Mouse (Mus musculus): ENCODE measurements around the gene Lrrc31. TPM values are rescaled to one million over a fixed set of nuclear protein-coding genes. Genes with fewer than 3 reads are reported as not detected.

Gene Lrrc31
- polyA plus RNA-seq, 1 experiment from 2014 or later = not detected

- H3K4me1 ChIP-seq = no peaks in the 10 kb centered on the region
- no peak overlapping the region for H3K4me3 ChIP-seq
- H3K27ac ChIP-seq = no peak overlapping the region
- H3K9me3 ChIP-seq (replicated peaks) = no peaks in the 10 kb centered on the region
- no peaks in the 10 kb centered on the region for H3K27me3 ChIP-seq
- 86% methylated on average over 9 of the region's 9 CpGs for WGBS
- H3K9ac ChIP-seq = no peak overlapping the region
- H3K4me2 ChIP-seq (replicated peaks) = no peak overlapping the region
- no peaks in the 10 kb centered on the region for H3K36me3 ChIP-seq
- ATAC-seq (ENCODE audit: low FRiP score) = no peak
Observed at GRCm38 (mm10) chr3:30658486-30658885, 41.2 kb downstream of the Lrrc31 start.

GRCm38 (mm10) chr3:30655937-30656336 is 43.7 kb downstream of the Lrrc31 start:
- ATAC-seq (ENCODE audit: low FRiP score) = no peak
- no peaks in the 10 kb centered on the region for H3K36me3 ChIP-seq
- no peak overlapping the region for H3K4me3 ChIP-seq
- no peaks in the 10 kb centered on the region for H3K9me3 ChIP-seq (replicated peaks)
- 84% methylated on average over 5 of the region's 5 CpGs for WGBS
- H3K4me1 ChIP-seq = no peaks in the 10 kb centered on the region
- peaks cover 8% of the 10 kb centered on the region for H3K27me3 ChIP-seq
- no peak overlapping the region for H3K4me2 ChIP-seq (replicated peaks)
- no peak overlapping the region for H3K9ac ChIP-seq
- no peak overlapping the region for H3K27ac ChIP-seq

- no peak overlapping the region for H3K27ac ChIP-seq
- under 1% methylated on average over 41 of the region's 41 CpGs for WGBS
- H3K9ac ChIP-seq = peak overlapping the region; percentile 49
- peak overlapping the region; percentile 40 for H3K4me3 ChIP-seq
- peaks cover 13% of the 10 kb centered on the region for H3K4me1 ChIP-seq
- H3K27me3 ChIP-seq = peaks cover 38% of the 10 kb centered on the region
- ATAC-seq (ENCODE audit: low FRiP score) = peak; percentile 49; the same call in 1 of the 2 replicates
- H3K4me2 ChIP-seq (replicated peaks) = peak overlapping the region; percentile 80
- no peaks in the 10 kb centered on the region for H3K9me3 ChIP-seq (replicated peaks)
- no peaks in the 10 kb centered on the region for H3K36me3 ChIP-seq
Observed at GRCm38 (mm10) chr3:30650062-30650841, 49.4 kb downstream of the Lrrc31 start.

GRCm38 (mm10) chr3:30648466-30648865 is 51.2 kb downstream of the Lrrc31 start:
- Histone ChIP-seq H3K36me3 (no peaks in the 10 kb centered on the region), H3K9me3 (replicated peaks) (no peaks in the 10 kb centered on the region), H3K27me3 (peaks cover 38% of the 10 kb centered on the region), H3K27ac (no peak overlapping the region), H3K4me1 (peaks cover 13% of the 10 kb centered on the region), H3K4me2 (replicated peaks) (no peak overlapping the region), H3K9ac (no peak overlapping the region), H3K4me3 (no peak overlapping the region)
- WGBS = 92% methylated on average over 2 of the region's 2 CpGs
- ATAC-seq (ENCODE audit: low FRiP score) = no peak

- Histone ChIP-seq H3K4me3 (peak within 1 kb of the TSS; percentile 34), H3K36me3 (no peaks in the 10 kb centered on the region), H3K4me1 (peaks cover 13% of the 10 kb centered on the region), H3K9ac (peak within 1 kb of the TSS; percentile 46), H3K9me3 (replicated peaks) (no peaks in the 10 kb centered on the region), H3K27me3 (peaks cover 38% of the 10 kb centered on the region), H3K27ac (no peak within 1 kb of the TSS), H3K4me2 (replicated peaks) (peak within 1 kb of the TSS; percentile 67)
- WGBS = under 1% methylated on average over 25 of the region's 25 CpGs
- ATAC-seq (ENCODE audit: low FRiP score) = peak; percentile 84
Observed at GRCm38 (mm10) chr3:30647440-30648090, 52.1 kb downstream of the Lrrc31 start, which contains the start of gene Lrrc34. Gene Lrrc34 (minus strand): TSS chr3:30647869.

GRCm38 (mm10) chr3:30646761-30647160 is 52.9 kb downstream of the Lrrc31 start:
- 49% methylated on average over 8 of the region's 8 CpGs for WGBS
- Histone ChIP-seq H3K9ac (no peak overlapping the region), H3K4me2 (replicated peaks) (no peak overlapping the region), H3K4me3 (no peak overlapping the region), H3K27me3 (peaks cover 37% of the 10 kb centered on the region), H3K36me3 (no peaks in the 10 kb centered on the region), H3K27ac (no peak overlapping the region), H3K9me3 (replicated peaks) (no peaks in the 10 kb centered on the region), H3K4me1 (peaks cover 13% of the 10 kb centered on the region)
- no peak for ATAC-seq (ENCODE audit: low FRiP score)

GRCm38 (mm10) chr3:30644207-30644606 is 55.4 kb downstream of the Lrrc31 start, which contains the start of gene Lrriq4:
Gene Lrriq4 (plus strand): TSS chr3:30644507.
- WGBS = 82% methylated on average over 2 of the region's 2 CpGs

GRCm38 (mm10) chr3:30635629-30636028 is 64.0 kb downstream of the Lrrc31 start:
- 80% methylated on average over 4 of the region's 4 CpGs for WGBS
- H3K4me3 ChIP-seq = no peak overlapping the region
- no peaks in the 10 kb centered on the region for H3K4me1 ChIP-seq
- H3K27me3 ChIP-seq = no peaks in the 10 kb centered on the region
- no peak overlapping the region for H3K4me2 ChIP-seq (replicated peaks)
- H3K27ac ChIP-seq = no peak overlapping the region
- no peaks in the 10 kb centered on the region for H3K36me3 ChIP-seq
- H3K9me3 ChIP-seq (replicated peaks) = no peaks in the 10 kb centered on the region
- no peak overlapping the region for H3K9ac ChIP-seq
- no peak for ATAC-seq (ENCODE audit: low FRiP score)

More at GRCm38 (mm10) chr3:30644207-30644606, 55.4 kb downstream of the Lrrc31 start, which contains the start of gene Lrriq4:
- Histone ChIP-seq H3K4me2 (replicated peaks) (no peak within 1 kb of the TSS), H3K9ac (no peak within 1 kb of the TSS), H3K27ac (no peak within 1 kb of the TSS), H3K9me3 (replicated peaks) (no peaks in the 10 kb centered on the region), H3K4me1 (peaks cover 4% of the 10 kb centered on the region), H3K27me3 (peaks cover 12% of the 10 kb centered on the region), H3K36me3 (no peaks in the 10 kb centered on the region), H3K4me3 (no peak within 1 kb of the TSS)
- no peak for ATAC-seq (ENCODE audit: low FRiP score)

- Histone ChIP-seq H3K36me3 (no peaks in the 10 kb centered on the region), H3K9ac (no peak overlapping the region), H3K4me1 (no peaks in the 10 kb centered on the region), H3K27ac (no peak overlapping the region), H3K4me2 (replicated peaks) (no peak overlapping the region), H3K9me3 (replicated peaks) (no peaks in the 10 kb centered on the region), H3K4me3 (no peak overlapping the region), H3K27me3 (no peaks in the 10 kb centered on the region)
- ATAC-seq (ENCODE audit: low FRiP score) = no peak
- WGBS = 52% methylated on average over 3 of the region's 3 CpGs
Observed at GRCm38 (mm10) chr3:30633681-30634080, 66.0 kb downstream of the Lrrc31 start.

Other genes with a start within 250 kb of the Lrrc31 start
- 44.4 and 47.0 TPM in 2 replicates for gene Mecom, start 151.8 kb downstream of the Lrrc31 start, polyA plus RNA-seq (2016; fragmentation: Nextera tagmentation; extraction: Ambion mirVana)
- gene Actrt3, start 99.9 kb downstream of the Lrrc31 start, polyA plus RNA-seq (2016; fragmentation: Nextera tagmentation; extraction: Ambion mirVana) = 0.20 TPM in 1 of 2 replicates, not detected in the other
- 33.4 and 41.0 TPM in 2 replicates for gene Mynn, start 97.8 kb downstream of the Lrrc31 start, polyA plus RNA-seq (2016; fragmentation: Nextera tagmentation; extraction: Ambion mirVana)
- gene Lrriq4, start 55.3 kb downstream of the Lrrc31 start, polyA plus RNA-seq (2016; fragmentation: Nextera tagmentation; extraction: Ambion mirVana) = not detected in 2 replicates
- 3.0 and 3.2 TPM in 2 replicates for gene Lrrc34, start 52.0 kb downstream of the Lrrc31 start, polyA plus RNA-seq (2016; fragmentation: Nextera tagmentation; extraction: Ambion mirVana)
- gene Samd7, start 46.5 kb upstream of the Lrrc31 start, polyA plus RNA-seq (2016; fragmentation: Nextera tagmentation; extraction: Ambion mirVana) = not detected in 2 replicates
- 93.2 and 101 TPM in 2 replicates for gene Sec62, start 93.0 kb upstream of the Lrrc31 start, polyA plus RNA-seq (2016; fragmentation: Nextera tagmentation; extraction: Ambion mirVana)
- gene Gpr160, start 156.1 kb upstream of the Lrrc31 start, polyA plus RNA-seq (2016; fragmentation: Nextera tagmentation; extraction: Ambion mirVana) = 1.3 and 2.4 TPM in 2 replicates